Mouse (Mus musculus): ENCODE measurements at regions not wholly inside any gene's neighbourhood (a gene's known extent, or its start where the extent isn't known, plus 50 kb on each side); places are given as distances from the start of the nearest gene placed in this dataset.
A peak's percentile ranks its signal among the peaks of the same experiment; 100 is the strongest.
"Not testable (repeated sequence)": the region's sequence is repeated elsewhere in the genome, so short reads cannot be mapped to it uniquely, and the experiment has no call there.

DNA sequence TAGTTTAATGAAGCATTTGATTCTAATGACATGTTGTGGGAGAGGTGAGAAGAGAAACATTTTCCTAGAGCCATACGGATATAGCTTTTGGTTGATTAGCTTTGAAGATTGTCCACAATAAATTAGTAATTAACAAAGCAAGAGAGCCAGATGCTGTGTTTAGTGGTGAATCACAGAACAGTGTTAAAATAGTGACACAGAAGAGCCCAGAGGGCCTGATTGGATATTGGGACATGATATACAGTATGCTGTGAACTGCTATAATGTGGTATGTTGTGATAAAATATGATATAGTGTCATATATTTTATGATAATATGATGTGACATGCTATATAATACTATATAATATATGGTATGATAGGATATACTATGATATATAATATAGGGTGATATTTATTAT lies 243.7 kb upstream of the Ngly1 start:
- no peak overlapping the region for H3K4me3 ChIP-seq
- no peak overlapping the region for H3K27ac ChIP-seq (replicated peaks)
- no peak overlapping the region for H3K9ac ChIP-seq
- H3K9me3 ChIP-seq: no peaks in the 10 kb centered on the region
- no peaks in the 10 kb centered on the region for H3K27me3 ChIP-seq
- 40% methylated on average over 1 of the region's 1 CpGs for WGBS
- peak; percentile 67; the same call in 1 of the 2 replicates for ATAC-seq (ENCODE audit: low read depth)
- H3K36me3 ChIP-seq: no peaks in the 10 kb centered on the region
- H3K4me1 ChIP-seq (replicated peaks): no peaks in the 10 kb centered on the region
- no peak overlapping the region for H3K4me2 ChIP-seq

DNA sequence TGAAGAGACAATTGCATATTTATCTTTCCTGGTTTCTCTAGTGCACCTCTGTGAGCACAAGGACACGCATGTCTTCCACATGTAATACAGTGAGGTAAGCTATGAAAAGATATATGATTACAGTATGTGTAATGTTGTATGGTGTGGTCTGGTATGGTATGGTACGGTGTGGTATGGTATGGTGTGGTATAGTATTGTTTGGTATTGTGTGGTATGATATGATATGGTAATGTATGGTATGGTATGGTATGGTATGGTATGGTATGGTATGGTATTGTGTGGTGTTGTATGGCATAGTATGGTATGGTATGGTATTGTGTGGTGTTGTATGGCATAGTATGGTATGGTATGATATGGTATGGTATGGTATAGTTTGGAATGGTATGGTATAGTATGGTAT lies 242.1 kb upstream of the Ngly1 start:
- Histone ChIP-seq H3K9ac (no peak overlapping the region), H3K4me2 (no peak overlapping the region), H3K27me3 (no peaks in the 10 kb centered on the region), H3K9me3 (no peaks in the 10 kb centered on the region), H3K27ac (replicated peaks) (no peak overlapping the region), H3K4me1 (replicated peaks) (no peaks in the 10 kb centered on the region), H3K36me3 (no peaks in the 10 kb centered on the region), H3K4me3 (no peak overlapping the region)
- ATAC-seq (ENCODE audit: low read depth): no peak
- 93% methylated on average over 2 of the region's 2 CpGs for WGBS

DNA sequence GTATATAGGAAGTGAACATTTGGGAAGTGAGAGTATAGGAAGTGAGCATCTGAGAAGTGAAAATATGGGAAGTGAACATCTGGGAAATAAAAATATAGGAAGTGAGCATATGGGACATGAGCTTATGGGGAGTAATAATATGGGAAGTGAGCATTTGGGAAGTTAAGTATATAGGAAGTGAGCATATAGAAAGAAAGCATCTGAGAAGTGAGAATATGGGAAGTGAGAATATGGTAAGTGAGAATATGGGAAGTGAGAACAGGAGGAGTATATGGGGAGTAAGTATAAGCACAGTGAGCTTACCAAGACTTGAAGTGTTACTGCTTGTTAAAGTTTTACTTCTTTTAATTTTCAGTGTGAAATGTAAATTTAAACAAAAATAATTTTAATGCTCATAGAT lies 239.3 kb upstream of the Ngly1 start:
- H3K36me3 ChIP-seq: no peaks in the 10 kb centered on the region
- no peak overlapping the region for H3K9ac ChIP-seq
- H3K4me3 ChIP-seq: no peak overlapping the region
- ATAC-seq (ENCODE audit: low read depth): no peak
- no peak overlapping the region for H3K4me2 ChIP-seq
- H3K9me3 ChIP-seq: no peaks in the 10 kb centered on the region
- H3K27me3 ChIP-seq: no peaks in the 10 kb centered on the region
- no peak overlapping the region for H3K27ac ChIP-seq (replicated peaks)
- no peaks in the 10 kb centered on the region for H3K4me1 ChIP-seq (replicated peaks)

DNA sequence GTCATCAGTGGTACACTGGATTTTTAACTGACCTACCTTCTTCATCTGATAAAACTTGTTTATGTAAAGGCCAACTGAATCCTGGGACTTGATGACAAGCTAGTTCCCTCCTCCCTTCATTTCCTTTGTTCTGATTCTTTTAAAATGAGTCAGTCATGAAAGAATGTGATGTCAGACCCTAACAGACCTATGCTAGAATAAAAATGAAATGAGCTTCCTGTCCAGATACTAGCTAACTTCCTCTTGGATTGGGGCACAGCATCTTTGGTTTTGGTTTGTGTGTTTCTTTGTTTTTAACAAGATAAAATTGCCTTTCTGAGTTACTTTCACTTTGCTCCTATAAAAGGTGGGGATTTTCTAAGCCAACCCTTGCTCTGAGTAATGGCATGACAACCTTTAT lies 225.2 kb upstream of the Ngly1 start:
- Histone ChIP-seq H3K4me1 (replicated peaks) (no peaks in the 10 kb centered on the region), H3K4me2 (no peak overlapping the region), H3K9ac (no peak overlapping the region), H3K36me3 (no peaks in the 10 kb centered on the region), H3K4me3 (no peak overlapping the region), H3K9me3 (no peaks in the 10 kb centered on the region), H3K27me3 (no peaks in the 10 kb centered on the region), H3K27ac (replicated peaks) (no peak overlapping the region)
- no peak for ATAC-seq (ENCODE audit: low read depth)

DNA sequence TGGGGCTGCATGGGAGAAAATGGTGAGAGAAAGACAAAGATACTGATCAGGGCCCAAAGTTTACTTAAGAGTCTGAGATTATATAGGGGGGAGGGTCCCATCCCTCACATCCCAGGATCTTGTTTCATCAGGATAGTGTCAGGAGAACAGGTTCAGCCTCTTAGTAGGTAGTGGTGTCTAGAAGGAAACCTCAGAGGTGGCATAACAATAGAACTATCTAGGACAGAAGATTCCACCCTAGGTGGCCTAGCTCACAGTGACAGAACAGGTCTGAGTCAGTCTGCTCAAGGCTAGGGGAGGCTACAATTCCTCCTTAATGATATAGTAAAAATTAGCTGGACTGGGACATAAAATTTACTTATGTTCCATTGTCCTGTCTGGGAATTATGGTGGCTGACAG lies 211.3 kb upstream of the Ngly1 start:
- Histone ChIP-seq H3K4me3 (no peak overlapping the region), H3K4me1 (replicated peaks) (no peaks in the 10 kb centered on the region), H3K4me2 (no peak overlapping the region), H3K9ac (no peak overlapping the region), H3K27ac (replicated peaks) (no peak overlapping the region), H3K9me3 (no peaks in the 10 kb centered on the region), H3K36me3 (no peaks in the 10 kb centered on the region), H3K27me3 (no peaks in the 10 kb centered on the region)
- ATAC-seq (ENCODE audit: low read depth): no peak

DNA sequence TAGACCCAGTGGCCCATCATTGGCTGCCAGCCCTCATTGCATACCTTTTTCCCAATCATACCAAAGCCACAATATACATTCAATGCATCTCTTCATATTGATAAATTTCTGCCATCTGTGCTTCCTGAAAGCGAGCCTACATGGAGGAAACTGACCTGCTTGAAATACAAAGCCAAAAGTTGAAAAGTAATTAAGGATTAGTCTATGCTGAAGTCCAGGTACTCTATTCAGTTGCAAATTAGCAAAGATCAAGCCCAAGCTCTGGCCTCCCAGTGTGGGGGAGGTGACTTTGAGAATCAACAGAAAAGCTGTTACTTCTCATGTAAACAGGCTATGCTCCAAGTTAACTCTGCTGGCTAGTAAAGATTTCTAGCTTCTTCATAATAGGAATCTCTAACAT lies 210.7 kb upstream of the Ngly1 start:
- no peak for ATAC-seq (ENCODE audit: low read depth)
- H3K4me3 ChIP-seq: no peak overlapping the region
- no peak overlapping the region for H3K9ac ChIP-seq
- no peaks in the 10 kb centered on the region for H3K36me3 ChIP-seq
- no peaks in the 10 kb centered on the region for H3K9me3 ChIP-seq
- no peak overlapping the region for H3K27ac ChIP-seq (replicated peaks)
- no peak overlapping the region for H3K4me2 ChIP-seq
- WGBS: 72% methylated on average over 1 of the region's 1 CpGs
- no peaks in the 10 kb centered on the region for H3K27me3 ChIP-seq
- no peaks in the 10 kb centered on the region for H3K4me1 ChIP-seq (replicated peaks)

DNA sequence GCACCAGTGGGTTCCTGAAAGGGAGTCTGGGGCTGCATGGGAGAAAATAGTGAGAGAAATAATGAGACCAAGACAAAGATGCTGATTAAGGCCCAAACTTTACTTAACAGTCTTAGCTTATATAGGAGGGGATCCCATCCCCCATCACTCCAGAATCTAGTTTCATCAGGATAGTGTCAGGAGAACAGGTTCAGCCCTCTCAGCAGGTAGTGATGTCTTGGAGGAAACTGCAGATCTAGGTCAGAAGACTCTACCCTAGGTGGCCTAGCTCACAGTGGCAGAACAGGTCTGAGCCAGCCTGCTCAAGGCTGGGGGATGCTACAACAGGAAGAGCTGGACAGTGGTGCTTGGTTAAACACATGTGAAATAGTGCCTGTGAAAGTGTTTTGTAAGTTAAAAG lies 204.6 kb upstream of the Ngly1 start:
- Histone ChIP-seq H3K4me3 (no peak overlapping the region), H3K9ac (no peak overlapping the region), H3K4me1 (replicated peaks) (no peaks in the 10 kb centered on the region), H3K4me2 (no peak overlapping the region), H3K27me3 (no peaks in the 10 kb centered on the region), H3K27ac (replicated peaks) (no peak overlapping the region), H3K9me3 (no peaks in the 10 kb centered on the region), H3K36me3 (no peaks in the 10 kb centered on the region)
- no peak for ATAC-seq (ENCODE audit: low read depth)

DNA sequence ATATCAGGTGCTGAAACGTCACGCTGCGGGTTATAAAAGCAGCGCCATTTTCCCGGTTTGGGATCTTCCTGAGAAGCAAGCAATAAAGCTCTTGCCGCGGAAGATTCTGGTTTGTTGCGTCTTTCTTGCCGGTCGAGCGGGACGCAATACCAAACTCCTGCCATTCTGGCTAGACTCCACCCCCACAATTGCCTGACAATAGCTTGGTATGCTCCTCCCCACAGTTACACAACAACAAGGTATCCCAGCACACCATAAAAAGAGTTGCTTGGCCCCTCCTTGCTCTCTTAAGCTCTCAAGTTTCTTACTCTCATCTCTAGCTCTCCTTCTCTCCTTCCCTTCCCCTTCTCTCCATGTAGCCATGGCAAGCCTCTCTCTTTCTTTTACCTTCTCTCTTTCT lies 176.5 kb upstream of the Ngly1 start:
- not testable (repeated sequence) for H3K36me3 ChIP-seq; H3K9ac ChIP-seq; H3K9me3 ChIP-seq; H3K4me1 ChIP-seq (replicated peaks); ATAC-seq (ENCODE audit: low read depth); H3K27me3 ChIP-seq; H3K4me3 ChIP-seq; H3K27ac ChIP-seq (replicated peaks); H3K4me2 ChIP-seq
- WGBS: 98% methylated on average over 7 of the region's 12 CpGs

DNA sequence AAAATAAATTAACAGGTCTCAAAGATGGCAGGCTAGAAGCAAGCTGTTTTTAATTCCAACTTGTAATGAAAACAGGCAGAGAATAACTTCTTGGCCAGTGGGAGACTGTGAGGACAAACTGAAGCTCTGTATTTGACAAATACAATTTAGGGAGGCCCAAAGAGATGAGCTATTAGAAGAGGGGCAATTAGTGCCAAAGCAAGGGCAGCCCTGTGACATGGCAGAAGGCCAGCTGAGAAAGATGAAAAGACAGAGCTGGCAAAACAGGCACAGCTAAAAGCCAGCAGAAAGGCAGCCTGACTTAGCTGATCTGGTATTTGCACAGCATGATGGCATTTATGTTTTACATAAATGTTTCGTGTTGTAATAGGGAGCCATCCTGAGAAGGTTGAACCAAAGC lies 175.0 kb upstream of the Ngly1 start:
- Histone ChIP-seq H3K4me1 (replicated peaks) (no peaks in the 10 kb centered on the region), H3K27me3 (no peaks in the 10 kb centered on the region), H3K4me2 (no peak overlapping the region), H3K27ac (replicated peaks) (no peak overlapping the region), H3K36me3 (no peaks in the 10 kb centered on the region), H3K4me3 (no peak overlapping the region), H3K9ac (no peak overlapping the region), H3K9me3 (no peaks in the 10 kb centered on the region)
- WGBS: 67% methylated on average over 1 of the region's 1 CpGs
- ATAC-seq (ENCODE audit: low read depth): no peak

DNA sequence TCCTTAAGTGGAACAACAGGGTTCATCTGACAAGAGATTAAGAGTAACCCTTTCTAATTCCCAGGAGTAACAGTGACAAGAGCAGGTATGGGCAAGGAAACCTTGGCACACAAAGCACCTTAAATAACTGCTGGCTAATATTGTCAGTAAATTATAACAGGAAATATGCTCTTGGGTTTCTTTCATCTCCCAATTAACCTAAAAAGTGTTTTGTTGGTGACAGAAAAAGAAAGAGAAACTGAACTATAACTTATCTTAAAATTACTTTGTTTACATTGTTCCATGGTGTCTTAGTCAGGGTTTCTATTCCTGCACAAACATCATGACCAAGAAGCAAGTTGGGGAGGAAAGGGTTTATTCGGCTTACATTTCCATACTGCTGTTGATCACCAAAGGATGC lies 170.0 kb upstream of the Ngly1 start:
- Histone ChIP-seq H3K36me3 (no peaks in the 10 kb centered on the region), H3K9ac (no peak overlapping the region), H3K27me3 (no peaks in the 10 kb centered on the region), H3K4me3 (no peak overlapping the region), H3K4me1 (replicated peaks) (no peaks in the 10 kb centered on the region), H3K9me3 (no peaks in the 10 kb centered on the region), H3K27ac (replicated peaks) (no peak overlapping the region), H3K4me2 (no peak overlapping the region)
- WGBS: 87% methylated on average over 1 of the region's 1 CpGs
- no peak for ATAC-seq (ENCODE audit: low read depth)

DNA sequence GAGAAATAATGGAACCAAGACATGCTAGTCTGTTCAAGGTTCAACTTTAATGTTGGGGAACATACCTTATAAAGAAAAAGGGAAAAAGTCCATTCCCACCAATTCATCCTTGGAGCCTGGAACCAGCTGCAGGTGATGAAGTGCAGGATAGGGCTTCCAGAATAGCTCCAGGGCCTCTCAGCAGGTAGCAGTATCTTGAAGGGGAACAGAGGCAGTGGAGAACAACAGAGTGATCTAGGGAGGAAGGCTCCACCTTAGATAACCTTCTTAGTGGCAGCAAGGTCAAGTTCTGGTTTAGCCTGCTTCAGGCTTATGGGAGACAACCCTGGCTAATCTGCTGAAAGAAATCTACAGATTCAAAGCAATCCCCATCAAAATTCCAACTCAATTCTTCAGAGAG lies 161.8 kb upstream of the Ngly1 start:
- not testable (repeated sequence) for H3K4me3 ChIP-seq; H3K27me3 ChIP-seq; ATAC-seq (ENCODE audit: low read depth); H3K27ac ChIP-seq (replicated peaks); H3K4me1 ChIP-seq (replicated peaks); H3K36me3 ChIP-seq; H3K9me3 ChIP-seq; H3K4me2 ChIP-seq; H3K9ac ChIP-seq

DNA sequence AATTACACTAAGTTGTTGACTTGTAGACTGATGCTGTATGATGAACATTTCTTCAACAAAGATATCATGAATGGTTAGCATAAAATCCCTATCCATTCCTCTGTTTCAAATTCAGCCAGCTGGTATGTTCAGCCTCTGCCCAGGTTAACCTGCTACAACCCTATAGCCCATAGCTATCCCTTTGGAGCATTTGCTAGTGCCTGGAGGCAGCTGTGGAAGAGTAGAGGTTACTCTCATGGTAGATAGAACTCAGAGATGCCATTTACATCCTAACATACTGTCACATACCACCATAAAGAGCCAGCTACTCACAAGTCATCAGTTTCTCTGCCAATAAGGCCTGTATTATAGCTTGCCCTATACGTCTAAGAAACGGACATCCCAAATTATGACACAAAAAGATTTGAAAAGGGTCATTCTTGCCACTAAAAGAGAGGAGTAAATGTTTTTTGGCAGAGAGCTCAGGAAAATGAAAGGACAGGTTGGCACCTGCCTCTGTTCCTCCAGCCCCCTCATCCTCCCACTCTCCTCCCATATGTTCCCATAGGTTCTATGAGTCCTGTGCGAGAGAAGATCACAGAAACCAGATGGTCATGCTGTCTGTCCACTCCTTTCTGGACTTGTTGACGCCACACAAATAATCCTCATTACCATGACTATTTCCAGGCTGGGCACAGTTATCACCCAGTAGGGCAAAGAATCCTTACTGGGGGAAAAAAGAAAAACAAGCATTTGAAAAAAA lies 156.5 kb upstream of the Ngly1 start:
- no peak for ATAC-seq (ENCODE audit: low read depth)
- no peak overlapping the region for H3K4me3 ChIP-seq
- H3K4me2 ChIP-seq: no peak overlapping the region
- H3K4me1 ChIP-seq (replicated peaks): no peaks in the 10 kb centered on the region
- no peak overlapping the region for H3K27ac ChIP-seq (replicated peaks)
- 90% methylated on average over 4 of the region's 4 CpGs for WGBS
- no peaks in the 10 kb centered on the region for H3K36me3 ChIP-seq
- H3K27me3 ChIP-seq: no peaks in the 10 kb centered on the region
- H3K9me3 ChIP-seq: no peaks in the 10 kb centered on the region
- H3K9ac ChIP-seq: no peak overlapping the region

DNA sequence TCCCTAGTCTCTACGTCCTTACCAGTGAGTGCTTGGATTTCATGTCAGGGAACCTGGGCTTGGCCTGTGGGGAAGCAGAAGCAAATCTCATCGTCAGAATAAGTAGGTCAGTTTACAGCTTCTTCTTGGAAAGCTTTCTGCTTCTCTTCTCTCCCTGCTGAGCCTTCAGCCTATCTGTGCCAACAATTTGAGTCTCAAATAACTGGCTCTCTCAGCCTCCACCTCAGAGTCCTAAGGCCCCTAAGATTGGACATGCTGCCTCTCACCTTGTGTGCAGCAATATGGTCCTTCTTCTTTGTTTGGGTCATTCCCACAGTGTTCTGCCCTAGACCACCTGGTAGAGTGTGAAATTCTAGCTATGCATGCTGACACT lies 156.0 kb upstream of the Ngly1 start:
- Histone ChIP-seq H3K4me1 (replicated peaks) (no peaks in the 10 kb centered on the region), H3K4me3 (no peak overlapping the region), H3K27me3 (no peaks in the 10 kb centered on the region), H3K27ac (replicated peaks) (no peak overlapping the region), H3K9me3 (no peaks in the 10 kb centered on the region), H3K9ac (no peak overlapping the region), H3K4me2 (no peak overlapping the region), H3K36me3 (no peaks in the 10 kb centered on the region)
- ATAC-seq (ENCODE audit: low read depth): no peak
- WGBS: 66% methylated on average over 2 of the region's 2 CpGs

Measured in neural tube, embryonic 13.5 days (tissue).